Mouse (Mus musculus): ENCODE results near the gene Lpin1.
A peak's percentile ranks its signal among the peaks of the same experiment; 100 is the strongest.

The Lpin1 gene

GRCm38 (mm10) chr12:16577665-16578233 lies 33.0 kb downstream of the Lpin1 start:
- DNase-seq (ENCODE audit: low read depth, low spot score): no peak

GRCm38 (mm10) chr12:16571278-16571677 lies 39.5 kb downstream of the Lpin1 start:
- DNase-seq (ENCODE audit: low read depth, low spot score): no peak

GRCm38 (mm10) chr12:16570371-16571060 lies 40.2 kb downstream of the Lpin1 start:
- peak; percentile 27 for DNase-seq (ENCODE audit: low read depth, low spot score)

GRCm38 (mm10) chr12:16568936-16569650 lies 41.7 kb downstream of the Lpin1 start:
- DNase-seq (ENCODE audit: low read depth, low spot score): peak; percentile 57

- peak; percentile 89 for DNase-seq (ENCODE audit: low read depth, low spot score)
Observed at GRCm38 (mm10) chr12:16568496-16568895, 42.3 kb downstream of the Lpin1 start.

- DNase-seq (ENCODE audit: low read depth, low spot score): no peak
Observed at GRCm38 (mm10) chr12:16568090-16568489, 42.7 kb downstream of the Lpin1 start.

GRCm38 (mm10) chr12:16563427-16563826 lies 47.3 kb downstream of the Lpin1 start:
- DNase-seq (ENCODE audit: low read depth, low spot score): peak; percentile 23

GRCm38 (mm10) chr12:16562647-16563046 lies 48.1 kb downstream of the Lpin1 start:
- no peak for DNase-seq (ENCODE audit: low read depth, low spot score)

- no peak for DNase-seq (ENCODE audit: low read depth, low spot score)
Observed at GRCm38 (mm10) chr12:16562181-16562580, 48.6 kb downstream of the Lpin1 start.

- DNase-seq (ENCODE audit: low read depth, low spot score): no peak
Observed at GRCm38 (mm10) chr12:16557271-16557670, 53.5 kb downstream of the Lpin1 start.

- DNase-seq (ENCODE audit: low read depth, low spot score): no peak
Observed at GRCm38 (mm10) chr12:16554171-16554570, 56.6 kb downstream of the Lpin1 start.

GRCm38 (mm10) chr12:16552108-16552771 lies 58.5 kb downstream of the Lpin1 start:
- no peak for DNase-seq (ENCODE audit: low read depth, low spot score)

GRCm38 (mm10) chr12:16550983-16551454 lies 59.7 kb downstream of the Lpin1 start:
- no peak for DNase-seq (ENCODE audit: low read depth, low spot score)

- no peak for DNase-seq (ENCODE audit: low read depth, low spot score)
Observed at GRCm38 (mm10) chr12:16548824-16549375, 61.9 kb downstream of the Lpin1 start.

- no peak for DNase-seq (ENCODE audit: low read depth, low spot score)
Observed at GRCm38 (mm10) chr12:16541606-16542005, 69.2 kb downstream of the Lpin1 start.

GRCm38 (mm10) chr12:16540712-16541111 lies 70.1 kb downstream of the Lpin1 start:
- DNase-seq (ENCODE audit: low read depth, low spot score): no peak

- no peak for DNase-seq (ENCODE audit: low read depth, low spot score)
Observed at GRCm38 (mm10) chr12:16539965-16540661, 70.7 kb downstream of the Lpin1 start.

GRCm38 (mm10) chr12:16533331-16533828 lies 77.4 kb downstream of the Lpin1 start:
- DNase-seq (ENCODE audit: low read depth, low spot score): peak; percentile 50

GRCm38 (mm10) chr12:16532860-16533230 lies 77.9 kb downstream of the Lpin1 start:
- DNase-seq (ENCODE audit: low read depth, low spot score): no peak

- peak; percentile 78 for DNase-seq (ENCODE audit: low read depth, low spot score)
Observed at GRCm38 (mm10) chr12:16531956-16532859, 78.6 kb downstream of the Lpin1 start.

All from CD4-positive, CD25-positive, alpha-beta regulatory T cell, adult 2 months (primary cell).